Mouse (Mus musculus) liver, postnatal 0 days (tissue): Measurements from ENCODE around the gene Myo6. TPM values are rescaled to one million over a fixed set of nuclear protein-coding genes. Genes with fewer than 3 reads are reported as not detected.
A peak's percentile ranks its signal among the peaks of the same experiment; 100 is the strongest.

Experiments
- ATAC-seq: fragments of 200-750 bp; cut with Nextera tagmentation; 2 replicates; pipeline ENCODE4 v1.8.0; 2017; ENCODE audit warnings: mild to moderate bottlenecking, moderate library complexity
- DNase-seq: peaks from one replicate; pipeline ENCODE4 v3.0.0-alpha.2; 2016
- H3K27ac ChIP-seq: fragments of 300-500 bp; sonication (generic); 2 replicates; pipeline ENCODE4 v1.5.1; 2014; ENCODE audit warnings: antibody characterized with exemption, moderate library complexity, mild to moderate bottlenecking, low read depth
- H3K27me3 ChIP-seq: fragments of 300-500 bp; sonication (generic); 2 replicates; pipeline ENCODE4 v1.6.1; 2014; ENCODE audit warnings: low read length, control low read depth, mixed read lengths; ENCODE audit not compliant: insufficient read depth
- H3K36me3 ChIP-seq: fragments of 300-500 bp; sonication (generic); replicated peaks from 2 replicates; pipeline ENCODE4 v1.6.1; 2014; ENCODE audit warnings: mild to moderate bottlenecking, control low read depth, low read length, moderate library complexity, mixed read lengths; ENCODE audit not compliant: insufficient read depth
- H3K4me1 ChIP-seq: fragments of 300-500 bp; sonication (generic); 2 replicates; pipeline ENCODE4 v1.6.1; 2014; ENCODE audit warnings: antibody characterized with exemption, mild to moderate bottlenecking, control low read depth; ENCODE audit not compliant: insufficient read depth
- H3K4me2 ChIP-seq: fragments of 300-500 bp; sonication (generic); 2 replicates; pipeline ENCODE4 v1.6.1; 2014; ENCODE audit warnings: low read depth, mild to moderate bottlenecking, low read length, moderate library complexity, mixed read lengths
- H3K4me3 ChIP-seq: fragments of 300-500 bp; sonication (generic); 2 replicates; pipeline ENCODE4 v1.5.1; 2014; ENCODE audit warnings: low read depth, low read length
- H3K9ac ChIP-seq: fragments of 300-500 bp; sonication (generic); replicated peaks from 2 replicates; pipeline ENCODE4 v1.6.1; 2014; ENCODE audit warnings: mild to moderate bottlenecking, moderate library complexity
- H3K9me3 ChIP-seq: fragments of 300-500 bp; sonication (generic); 2 replicates; pipeline ENCODE4 v1.6.1; 2016; ENCODE audit warnings: mild to moderate bottlenecking, control low read depth, low read length, mixed read lengths
- CTCF ChIP-seq: sonication (generic); IDR thresholded peaks from 2 replicates; pipeline ENCODE4 v1.5.1; 2016; ENCODE audit warnings: antibody characterized with exemption, low read depth
- EP300 ChIP-seq: IDR thresholded peaks from 2 replicates; pipeline ENCODE4 v1.6.1; 2016; ENCODE audit warnings: antibody characterized with exemption, low read depth, mild to moderate bottlenecking
- WGBS: fragments of 180-500 bp; shearing (Covaris S2); extraction: QIAGEN DNeasy Blood & Tissue Kit; methylation state at CpG from one replicate; pipeline ENCODE4 v1.1.7; 2014; ENCODE audit not compliant: insufficient replicate concordance; 5-methylcytosine and 5-hydroxymethylcytosine counted together
- polyA plus RNA-seq: library from polyadenylated mRNA; unstranded; fragments of >200 nt; fragmentation: Nextera tagmentation; extraction: Ambion mirVana; gene quantifications from 2 replicates; pipeline ENCODE4 v1.2.1, GENCODE M21; 2015

Myo6 gene
- polyA plus RNA-seq, 1 experiment from 2014 or later = 4.4 TPM

- DNase-seq = no peak
- ATAC-seq = no peak
- no peaks in the 10 kb centered on the region for H3K27me3 ChIP-seq
- no peak overlapping the region for H3K27ac ChIP-seq
- H3K36me3 ChIP-seq = peaks cover 4% of the 10 kb centered on the region; the same call in 1 of the 2 replicates
- H3K9me3 ChIP-seq = no peaks in the 10 kb centered on the region
- H3K9ac ChIP-seq = no peak overlapping the region
- WGBS = 38% methylated on average over 8 of the region's 8 CpGs
- H3K4me2 ChIP-seq = no peak overlapping the region
- no peak overlapping the region for H3K4me3 ChIP-seq
- no peak for TF ChIP-seq EP300
- TF ChIP-seq CTCF = no peak
- no peaks in the 10 kb centered on the region for H3K4me1 ChIP-seq
Measured at GRCm38 (mm10) chr9:80262367-80263026, 97.7 kb downstream of the Myo6 start.

GRCm38 (mm10) chr9:80266086-80266485 is 101.3 kb downstream of the Myo6 start:
- H3K4me3 ChIP-seq = no peak overlapping the region
- peak overlapping the region; percentile 24; the same call in 1 of the 2 replicates for H3K4me2 ChIP-seq
- no peak overlapping the region for H3K9ac ChIP-seq
- no peaks in the 10 kb centered on the region for H3K4me1 ChIP-seq
- peaks cover 4% of the 10 kb centered on the region for H3K36me3 ChIP-seq
- ATAC-seq = no peak
- no peaks in the 10 kb centered on the region for H3K9me3 ChIP-seq
- WGBS = 42% methylated on average over 7 of the region's 7 CpGs
- no peak for DNase-seq
- no peaks in the 10 kb centered on the region for H3K27me3 ChIP-seq
- TF ChIP-seq EP300 = no peak
- no peak for TF ChIP-seq CTCF
- no peak overlapping the region for H3K27ac ChIP-seq

- DNase-seq = no peak
Measured at GRCm38 (mm10) chr9:80266507-80266906, 101.7 kb downstream of the Myo6 start.

GRCm38 (mm10) chr9:80269596-80269995 is 104.8 kb downstream of the Myo6 start:
- Histone ChIP-seq H3K27me3 (no peaks in the 10 kb centered on the region), H3K9ac (no peak overlapping the region), H3K4me3 (no peak overlapping the region), H3K36me3 (peaks cover 2% of the 10 kb centered on the region), H3K27ac (no peak overlapping the region), H3K4me1 (no peaks in the 10 kb centered on the region), H3K4me2 (no peak overlapping the region), H3K9me3 (no peaks in the 10 kb centered on the region)
- TF ChIP-seq EP300 (no peak), CTCF (no peak)
- WGBS = 78% methylated on average over 8 of the region's 8 CpGs
- no peak for ATAC-seq
- DNase-seq = no peak

More at GRCm38 (mm10) chr9:80266507-80266906, 101.7 kb downstream of the Myo6 start:
- Histone ChIP-seq H3K9ac (no peak overlapping the region), H3K4me3 (no peak overlapping the region), H3K9me3 (no peaks in the 10 kb centered on the region), H3K27me3 (no peaks in the 10 kb centered on the region), H3K27ac (no peak overlapping the region), H3K4me2 (peak overlapping the region; percentile 24; the same call in 1 of the 2 replicates), H3K4me1 (no peaks in the 10 kb centered on the region), H3K36me3 (peaks cover 4% of the 10 kb centered on the region)
- TF ChIP-seq CTCF (no peak), EP300 (no peak)
- peak; percentile 13; the same call in 1 of the 2 replicates for ATAC-seq
- 37% methylated on average over 7 of the region's 7 CpGs for WGBS

- ATAC-seq (no peak), DNase-seq (no peak)
- 80% methylated on average over 1 of the region's 1 CpGs for WGBS
- no peak overlapping the region for H3K9ac ChIP-seq
- no peaks in the 10 kb centered on the region for H3K27me3 ChIP-seq
- no peak overlapping the region for H3K4me2 ChIP-seq
- TF ChIP-seq EP300 (no peak), CTCF (no peak)
- peaks cover 6% of the 10 kb centered on the region for H3K36me3 ChIP-seq
- H3K4me3 ChIP-seq = no peak overlapping the region
- H3K27ac ChIP-seq = no peak overlapping the region
- no peaks in the 10 kb centered on the region for H3K9me3 ChIP-seq
- no peaks in the 10 kb centered on the region for H3K4me1 ChIP-seq
Measured at GRCm38 (mm10) chr9:80272951-80273350, 108.1 kb downstream of the Myo6 start.

- ATAC-seq = no peak
- peaks cover 6% of the 10 kb centered on the region for H3K36me3 ChIP-seq
- TF ChIP-seq CTCF (no peak), EP300 (no peak)
- no peak overlapping the region for H3K27ac ChIP-seq
- no peak overlapping the region for H3K4me2 ChIP-seq
- H3K27me3 ChIP-seq = no peaks in the 10 kb centered on the region
- no peak overlapping the region for H3K4me3 ChIP-seq
- no peak overlapping the region for H3K9ac ChIP-seq
- H3K4me1 ChIP-seq = no peaks in the 10 kb centered on the region
- no peak for DNase-seq
- WGBS = 79% methylated on average over 8 of the region's 8 CpGs
- no peaks in the 10 kb centered on the region for H3K9me3 ChIP-seq
Measured at GRCm38 (mm10) chr9:80275053-80275771, 110.4 kb downstream of the Myo6 start.
